Mouse (Mus musculus) liver, adult 2 months (tissue): ENCODE data around the gene Gm20388. TPM values are rescaled to one million over a fixed set of nuclear protein-coding genes. Genes with fewer than 3 reads are reported as not detected.

Experiments used
- DNase-seq: peaks from one replicate; pipeline ENCODE4 v3.0.0-alpha.2; 2011; ENCODE audit warnings: low read depth, low spot score; ENCODE audit errors: extremely low read depth
- H3K27ac ChIP-seq: fragments of 200-500 bp; replicated peaks from 2 replicates; pipeline ENCODE4 v1.5.1; 2012; ENCODE audit warnings: low read depth, mild to moderate bottlenecking, control low read depth, inconsistent platforms, low read length; ENCODE audit not compliant: insufficient read depth
- H3K27me3 ChIP-seq: fragments of 200-500 bp; 2 replicates; pipeline ENCODE4 v1.6.1; 2012; ENCODE audit warnings: mild to moderate bottlenecking, moderate library complexity, low read length, inconsistent platforms; ENCODE audit not compliant: control insufficient read depth, insufficient read depth
- H3K36me3 ChIP-seq: fragments of 200-500 bp; 2 replicates; pipeline ENCODE4 v1.6.1; 2012; ENCODE audit warnings: low read length, inconsistent platforms; ENCODE audit not compliant: control insufficient read depth, insufficient read depth
- H3K4me1 ChIP-seq: fragments of 200-500 bp; 2 replicates; pipeline ENCODE4 v1.6.1; 2011; ENCODE audit warnings: low read length; ENCODE audit not compliant: control insufficient read depth, insufficient read depth
- H3K4me3 ChIP-seq: fragments of 200-500 bp; 2 replicates; pipeline ENCODE4 v1.5.1; 2011; ENCODE audit warnings: low read depth, mild to moderate bottlenecking, control low read depth, low read length, moderate library complexity; ENCODE audit not compliant: insufficient read depth
- H3K79me2 ChIP-seq: fragments of 200-500 bp; 2 replicates; pipeline ENCODE4 v1.6.1; 2012; ENCODE audit warnings: inconsistent platforms, mild to moderate bottlenecking, low read length, moderate library complexity; ENCODE audit not compliant: control insufficient read depth, insufficient read depth
- H3K9ac ChIP-seq: fragments of 200-500 bp; 2 replicates; pipeline ENCODE4 v1.6.1; 2012; ENCODE audit warnings: low read depth, mild to moderate bottlenecking, control low read depth, inconsistent platforms, low read length
- CTCF ChIP-seq: fragments of 200-500 bp; IDR thresholded peaks from 2 replicates; pipeline ENCODE4 v1.5.1; 2011; ENCODE audit warnings: low read depth, low read length, control low read depth
- POLR2A ChIP-seq: fragments of 200-500 bp; IDR thresholded peaks from 2 replicates; pipeline ENCODE4 v1.6.1; 2011; ENCODE audit warnings: low read length, control low read depth; ENCODE audit not compliant: insufficient read depth; ENCODE audit errors: extremely low read depth
- WGBS: fragments of 180-500 bp; shearing (Covaris S2); methylation state at CpG from one replicate; pipeline ENCODE4 v1.1.7; 2018; 5-methylcytosine and 5-hydroxymethylcytosine counted together
- polyA plus RNA-seq: library from polyadenylated mRNA; depleted of rRNA; stranded (reverse); fragments of >200 nt; gene quantifications from 2 replicates; pipeline ENCODE4 v1.2.3, GENCODE M21; 2012
- total RNA-seq: library from RNA; depleted of rRNA; stranded (reverse); fragments of >200 nt; gene quantifications from 2 replicates; pipeline ENCODE4 v1.2.3, GENCODE M21; 2014

Gm20388 gene
- total and polyA plus RNA-seq, 2 experiments, result 6.4 to 19.9 TPM

- H3K4me1 ChIP-seq, result peaks cover 3% of the 10 kb centered on the region; the same call in 1 of the 2 replicates
- H3K79me2 ChIP-seq, result no peaks in the 10 kb centered on the region
- TF ChIP-seq POLR2A (no peak), CTCF (no peak)
- H3K4me3 ChIP-seq, result no peak overlapping the region
- H3K9ac ChIP-seq, result no peak overlapping the region
- no peaks in the 10 kb centered on the region for H3K36me3 ChIP-seq
- no peak overlapping the region for H3K27ac ChIP-seq
- no peak for DNase-seq
- 78% methylated on average over 10 of the region's 10 CpGs for WGBS
- H3K27me3 ChIP-seq, result no peaks in the 10 kb centered on the region
Observed at GRCm38 (mm10) chr8:121301978-121302649, 1391.5 kb downstream of the Gm20388 start.

- 49% methylated on average over 7 of the region's 7 CpGs for WGBS
- no peak overlapping the region for H3K4me3 ChIP-seq
Observed at GRCm38 (mm10) chr8:121307723-121308122, 1397.1 kb downstream of the Gm20388 start.

GRCm38 (mm10) chr8:121310976-121311819 lies 1400.6 kb downstream of the Gm20388 start:
- peaks cover 5% of the 10 kb centered on the region; the same call in 1 of the 2 replicates for H3K4me1 ChIP-seq
- no peaks in the 10 kb centered on the region for H3K36me3 ChIP-seq
- H3K27ac ChIP-seq, result no peak overlapping the region
- H3K79me2 ChIP-seq, result no peaks in the 10 kb centered on the region
- TF ChIP-seq POLR2A (no peak), CTCF (peak; percentile 31)
- WGBS, result 60% methylated on average over 25 of the region's 25 CpGs
- DNase-seq, result no peak
- H3K4me3 ChIP-seq, result no peak overlapping the region
- no peaks in the 10 kb centered on the region for H3K27me3 ChIP-seq
- H3K9ac ChIP-seq, result no peak overlapping the region

More at GRCm38 (mm10) chr8:121307723-121308122, 1397.1 kb downstream of the Gm20388 start:
- TF ChIP-seq POLR2A (no peak), CTCF (no peak)
- DNase-seq, result peak; percentile 49
- H3K4me1 ChIP-seq, result peaks cover 5% of the 10 kb centered on the region; the same call in 1 of the 2 replicates
- H3K9ac ChIP-seq, result no peak overlapping the region
- H3K79me2 ChIP-seq, result no peaks in the 10 kb centered on the region
- H3K27me3 ChIP-seq, result no peaks in the 10 kb centered on the region
- H3K27ac ChIP-seq, result no peak overlapping the region
- H3K36me3 ChIP-seq, result no peaks in the 10 kb centered on the region

- Histone ChIP-seq H3K36me3 (no peaks in the 10 kb centered on the region), H3K9ac (no peak overlapping the region), H3K4me1 (no peaks in the 10 kb centered on the region), H3K27me3 (no peaks in the 10 kb centered on the region), H3K27ac (no peak overlapping the region), H3K4me3 (no peak overlapping the region), H3K79me2 (no peaks in the 10 kb centered on the region)
- WGBS, result 77% methylated on average over 6 of the region's 6 CpGs
- no peak for DNase-seq
- TF ChIP-seq POLR2A (no peak), CTCF (peak; percentile 13; the same call in 1 of the 2 replicates)
Observed at GRCm38 (mm10) chr8:121313458-121313857, 1402.8 kb downstream of the Gm20388 start.

- no peaks in the 10 kb centered on the region for H3K27me3 ChIP-seq
- WGBS, result 82% methylated on average over 5 of the region's 5 CpGs
- H3K79me2 ChIP-seq, result no peaks in the 10 kb centered on the region
- H3K9ac ChIP-seq, result no peak overlapping the region
- H3K27ac ChIP-seq, result no peak overlapping the region
- H3K4me3 ChIP-seq, result no peak overlapping the region
- DNase-seq, result no peak
- H3K36me3 ChIP-seq, result no peaks in the 10 kb centered on the region
- TF ChIP-seq POLR2A (no peak), CTCF (no peak)
- H3K4me1 ChIP-seq, result no peaks in the 10 kb centered on the region
Observed at GRCm38 (mm10) chr8:121314036-121314435, 1403.4 kb downstream of the Gm20388 start.
